16 mouse cellular contexts compared by ENCODE assay signal in the genomic region with DNA sequence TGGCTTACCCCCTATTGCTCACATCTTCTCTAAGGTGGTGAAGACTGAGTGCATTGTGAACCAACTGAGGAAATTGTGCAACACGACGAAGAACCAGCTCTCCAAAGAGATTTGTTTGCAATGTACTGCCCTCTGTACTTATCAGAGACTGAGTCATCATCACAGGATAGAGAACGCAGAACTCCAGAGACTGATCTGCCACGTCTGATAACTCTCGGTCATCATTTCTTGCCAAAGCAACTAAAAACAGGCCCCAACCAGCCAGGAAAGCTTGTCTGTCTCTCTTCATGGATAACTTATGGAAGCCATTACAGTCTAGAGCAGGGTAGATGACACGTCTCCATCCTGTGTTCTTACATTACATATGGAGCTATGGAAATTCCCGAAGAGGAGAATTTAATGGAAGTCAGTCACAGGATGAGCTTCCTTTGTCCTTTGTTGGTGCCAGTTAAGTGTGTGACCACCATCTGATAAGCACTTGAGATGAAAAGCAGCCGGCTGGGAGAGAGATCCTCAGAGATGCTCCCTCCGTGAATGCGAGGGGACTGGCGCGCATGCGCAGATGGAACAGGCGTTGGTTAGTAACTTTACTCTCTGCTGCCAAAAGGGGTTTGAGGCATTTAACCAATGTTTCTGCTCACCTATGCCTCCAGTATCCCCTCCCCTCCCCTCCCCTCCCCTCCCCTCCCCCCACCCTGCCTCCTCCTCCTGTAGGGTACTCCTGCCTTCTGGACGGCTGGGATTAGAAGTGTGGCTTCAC.
DNase-seq lines count a peak whose midpoint lies in the region; ATAC-seq and TF ChIP-seq lines count a peak whose summit lies in the region.
"Had no signal": no experiment of that assay in that cellular context is flagged by ENCODE, and none has a peak within 500 bp of the region (broad histone marks: within the 10 kb centered on the region; RNA-seq: fewer than 3 reads in every experiment).

No protein-coding gene starts in this region.

- 81% methylated on average over 15 of the region's 15 CpGs for WGBS in hindbrain, embryonic 11.5 days

- H3K4me3 ChIP-seq in gastrocnemius, adult 2 months: no peak overlapping the region
- H3K4me3 ChIP-seq in hindbrain, embryonic 11.5 days (ENCODE audit: low read depth, low read length): no peak overlapping the region
- H3K4me3 ChIP-seq: embryonic facial prominence, embryonic 15.5 days; hindbrain, embryonic 13.5 days had no signal

- no peak for DNase-seq in gastrocnemius, adult 2 months
- DNase-seq in gastrocnemius, postnatal 25 days: no peak
- peak; percentile 14 for DNase-seq in lung, postnatal 36 days
- DNase-seq in lung, postnatal 4 days: no peak
- peak; percentile 37 for DNase-seq in ES-CJ7 (ENCODE audit: low read depth, low spot score)
- DNase-seq in fibroblast of lung, adult 2 months (ENCODE audit: low read depth): peak; percentile 13
- DNase-seq in hindbrain, embryonic 11.5 days (ENCODE audit: low spot score): no peak
- no peak for DNase-seq in thymus, postnatal 36 days
- DNase-seq: cerebellum, adult 11-12 months; kidney, postnatal 25 days; thymus, postnatal 14 days had no signal

- H3K36me3 ChIP-seq in hindbrain, embryonic 11.5 days (ENCODE audit: control insufficient read depth, insufficient read depth, low read length): no peaks in the 10 kb centered on the region
- H3K36me3 ChIP-seq: embryonic facial prominence, embryonic 15.5 days; hindbrain, embryonic 13.5 days had no signal

- ATAC-seq in hindbrain, embryonic 11.5 days (ENCODE audit: low FRiP score): no peak
- ATAC-seq: forebrain, embryonic 14.5 days; intestine, postnatal 0 days had no signal

- no peaks in the 10 kb centered on the region for H3K27me3 ChIP-seq in hindbrain, embryonic 11.5 days (ENCODE audit: control insufficient read depth, insufficient read depth, low read length)
- H3K27me3 ChIP-seq: embryonic facial prominence, embryonic 15.5 days; hindbrain, embryonic 13.5 days had no signal

- peak overlapping the region; percentile 46; the same call in 1 of the 2 replicates for H3K27ac ChIP-seq in gastrocnemius, adult 2 months
- no peak overlapping the region for H3K27ac ChIP-seq in hindbrain, embryonic 11.5 days (ENCODE audit: low read depth, low read length)
- H3K27ac ChIP-seq: embryonic facial prominence, embryonic 15.5 days; hindbrain, embryonic 13.5 days had no signal

- intact Hi-C loops in gastrocnemius, adult 2 months (cut with DNase I): no loop called here

- no peak overlapping the region for H3K4me2 ChIP-seq in hindbrain, embryonic 11.5 days (replicated peaks; ENCODE audit: low read depth, low read length)
- H3K4me2 ChIP-seq: embryonic facial prominence, embryonic 15.5 days; hindbrain, embryonic 13.5 days; midbrain, embryonic 11.5 days had no signal

- no peaks in the 10 kb centered on the region for H3K4me1 ChIP-seq in hindbrain, embryonic 11.5 days (replicated peaks; ENCODE audit: control insufficient read depth, insufficient read depth, low read length)
- H3K4me1 ChIP-seq: embryonic facial prominence, embryonic 15.5 days; hindbrain, embryonic 13.5 days had no signal

- no peaks in the 10 kb centered on the region for H3K9me3 ChIP-seq in hindbrain, embryonic 11.5 days (ENCODE audit: control insufficient read depth, low read length)
- H3K9me3 ChIP-seq: embryonic facial prominence, embryonic 15.5 days; hindbrain, embryonic 13.5 days had no signal

- TF ChIP-seq CTCF in gastrocnemius, adult 2 months (IDR thresholded peaks at IDR 0.05): no peak

- H3K9ac ChIP-seq in hindbrain, embryonic 11.5 days (ENCODE audit: low read depth, low read length): no peak overlapping the region
- H3K9ac ChIP-seq: embryonic facial prominence, embryonic 15.5 days; hindbrain, embryonic 13.5 days had no signal

Comparison
In these comparisons a context has a peak if more than half of its experiments do, and no peak if none do; other contexts are left out.
1. DNase-seq: peak in lung, postnatal 36 days (single experiment), ES-CJ7 (single experiment) and fibroblast of lung, adult 2 months (single experiment); none in gastrocnemius, adult 2 months (single experiment), gastrocnemius, postnatal 25 days (single experiment), lung, postnatal 4 days (0 of 2), hindbrain, embryonic 11.5 days (single experiment) and thymus, postnatal 36 days (0 of 2).